Mouse (Mus musculus): ENCODE measurements at regions not wholly inside any gene's neighbourhood (a gene's known extent, or its start where the extent isn't known, plus 50 kb on each side); places are given as distances from the start of the nearest gene placed in this dataset.

GRCm38 (mm10) chr11:19708821-19709220 lies 215.4 kb upstream of the Spred2 start:
- Histone ChIP-seq H3K27ac (ENCODE audit: low read depth) (no peak overlapping the region), H3K27me3 (ENCODE audit: insufficient read depth, low read length) (no peaks in the 10 kb centered on the region), H3K4me3 (ENCODE audit: low read depth, low read length) (no peak overlapping the region), H3K4me2 (no peak overlapping the region), H3K9ac (no peak overlapping the region), H3K36me3 (ENCODE audit: insufficient read depth) (no peaks in the 10 kb centered on the region), H3K4me1 (ENCODE audit: insufficient read depth) (no peaks in the 10 kb centered on the region), H3K9me3 (ENCODE audit: low read depth, low read length) (no peaks in the 10 kb centered on the region)
- DNase-seq: no peak
- ATAC-seq (ENCODE audit: insufficient read depth): no peak
- WGBS: 81% methylated on average over 6 of the region's 6 CpGs
- no peak for TF ChIP-seq CTCF (IDR thresholded peaks at IDR 0.05; ENCODE audit: low read depth)

DNA sequence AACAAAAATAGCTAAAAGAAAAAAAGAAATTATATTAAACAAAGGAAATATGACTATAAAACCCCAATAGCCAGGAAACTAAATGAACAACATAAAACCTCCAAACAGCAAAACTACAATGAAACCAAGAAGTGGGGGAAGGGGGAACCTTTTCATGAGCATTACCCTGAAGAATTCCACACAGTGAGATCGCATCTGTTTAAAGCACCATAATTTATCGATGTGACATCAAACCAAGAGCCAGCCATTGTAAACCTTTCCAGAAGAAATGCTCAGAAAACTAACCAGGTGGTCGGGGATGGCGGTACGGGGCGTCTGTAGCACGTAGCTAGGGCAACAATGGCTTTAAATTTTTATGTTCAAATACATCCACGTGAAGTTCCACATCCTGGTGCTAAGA lies 214.8 kb upstream of the Spred2 start:
- Histone ChIP-seq H3K4me3 (ENCODE audit: low read depth, low read length) (no peak overlapping the region), H3K36me3 (ENCODE audit: insufficient read depth) (no peaks in the 10 kb centered on the region), H3K27me3 (ENCODE audit: insufficient read depth, low read length) (no peaks in the 10 kb centered on the region), H3K27ac (ENCODE audit: low read depth) (no peak overlapping the region), H3K4me2 (no peak overlapping the region), H3K9me3 (ENCODE audit: low read depth, low read length) (no peaks in the 10 kb centered on the region), H3K9ac (no peak overlapping the region), H3K4me1 (ENCODE audit: insufficient read depth) (no peaks in the 10 kb centered on the region)
- TF ChIP-seq CTCF (IDR thresholded peaks at IDR 0.05; ENCODE audit: low read depth): no peak
- 80% methylated on average over 8 of the region's 8 CpGs for WGBS
- no peak for DNase-seq
- no peak for ATAC-seq (ENCODE audit: insufficient read depth)

DNA sequence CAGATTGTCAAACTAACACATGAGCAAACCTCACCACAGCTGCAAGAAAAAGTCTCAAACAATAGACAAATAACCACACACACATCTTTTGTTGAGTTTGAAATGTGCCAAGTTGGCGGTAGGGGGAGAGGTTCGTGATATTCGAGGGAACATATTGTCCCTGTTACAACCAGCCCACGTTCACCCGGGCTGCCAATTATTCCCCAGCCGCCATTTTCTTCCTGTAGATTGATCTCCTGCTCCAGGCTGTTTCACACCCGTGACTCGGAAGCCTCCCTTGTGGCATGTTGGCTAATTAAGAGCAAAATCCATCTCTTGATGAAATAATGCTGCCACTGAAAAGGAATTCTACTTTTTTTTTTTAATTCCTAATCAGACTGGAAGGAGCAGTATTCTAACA lies 211.1 kb upstream of the Spred2 start:
- Histone ChIP-seq H3K4me2 (no peak overlapping the region), H3K4me1 (ENCODE audit: insufficient read depth) (no peaks in the 10 kb centered on the region), H3K27me3 (ENCODE audit: insufficient read depth, low read length) (no peaks in the 10 kb centered on the region), H3K4me3 (ENCODE audit: low read depth, low read length) (no peak overlapping the region), H3K9ac (no peak overlapping the region), H3K36me3 (ENCODE audit: insufficient read depth) (no peaks in the 10 kb centered on the region), H3K9me3 (ENCODE audit: low read depth, low read length) (no peaks in the 10 kb centered on the region), H3K27ac (ENCODE audit: low read depth) (no peak overlapping the region)
- ATAC-seq (ENCODE audit: insufficient read depth) (no peak), DNase-seq (no peak)
- no peak for TF ChIP-seq CTCF (IDR thresholded peaks at IDR 0.05; ENCODE audit: low read depth)
- WGBS: 85% methylated on average over 8 of the region's 8 CpGs

DNA sequence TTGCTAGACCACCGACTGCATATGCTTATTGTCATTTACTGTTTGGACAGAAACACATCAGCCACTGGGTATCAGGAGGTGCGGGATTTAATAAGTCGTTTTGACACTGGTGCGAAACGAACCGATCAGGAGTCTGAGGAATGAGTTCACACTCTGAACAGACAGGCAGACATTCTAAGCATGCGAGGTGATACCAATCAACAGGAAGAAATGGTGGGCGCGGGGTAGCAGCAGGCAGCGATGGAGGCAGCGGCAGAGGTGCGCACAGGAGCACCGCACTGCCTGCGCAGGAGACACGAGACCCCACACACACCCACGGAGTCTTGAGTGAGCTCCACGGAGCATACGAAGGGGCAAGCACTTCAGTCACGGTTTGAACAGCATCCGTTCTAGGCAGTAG lies 210.6 kb upstream of the Spred2 start:
- no peak overlapping the region for H3K4me2 ChIP-seq
- DNase-seq (no peak), ATAC-seq (ENCODE audit: insufficient read depth) (no peak)
- no peak overlapping the region for H3K9ac ChIP-seq
- TF ChIP-seq CTCF (IDR thresholded peaks at IDR 0.05; ENCODE audit: low read depth): no peak
- H3K27ac ChIP-seq (ENCODE audit: low read depth): no peak overlapping the region
- WGBS: 76% methylated on average over 20 of the region's 20 CpGs
- no peaks in the 10 kb centered on the region for H3K9me3 ChIP-seq (ENCODE audit: low read depth, low read length)
- no peak overlapping the region for H3K4me3 ChIP-seq (ENCODE audit: low read depth, low read length)
- no peaks in the 10 kb centered on the region for H3K4me1 ChIP-seq (ENCODE audit: insufficient read depth)
- H3K36me3 ChIP-seq (ENCODE audit: insufficient read depth): no peaks in the 10 kb centered on the region
- H3K27me3 ChIP-seq (ENCODE audit: insufficient read depth, low read length): no peaks in the 10 kb centered on the region

DNA sequence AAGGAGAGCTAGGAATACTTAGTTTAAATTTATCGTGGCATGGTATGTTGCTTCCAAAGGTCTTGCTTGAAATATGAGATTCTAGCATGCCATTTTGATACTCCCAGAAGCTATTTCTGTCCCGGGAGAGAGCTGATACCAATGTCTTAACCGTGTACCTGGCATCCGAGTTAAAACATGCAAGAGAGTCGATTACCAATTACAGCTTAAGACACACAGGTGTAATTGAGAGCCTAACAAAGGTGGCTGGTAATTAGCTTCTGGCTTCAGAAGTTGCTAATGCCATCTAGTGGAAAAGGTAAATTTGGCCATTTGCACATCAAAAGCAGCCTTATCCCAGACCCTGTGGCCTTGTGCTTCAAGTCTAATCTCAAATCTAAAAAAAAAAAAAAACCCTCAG lies 210.0 kb upstream of the Spred2 start:
- H3K27me3 ChIP-seq (ENCODE audit: insufficient read depth, low read length): no peaks in the 10 kb centered on the region
- H3K4me3 ChIP-seq (ENCODE audit: low read depth, low read length): no peak overlapping the region
- H3K9me3 ChIP-seq (ENCODE audit: low read depth, low read length): no peaks in the 10 kb centered on the region
- no peaks in the 10 kb centered on the region for H3K4me1 ChIP-seq (ENCODE audit: insufficient read depth)
- DNase-seq: no peak
- H3K4me2 ChIP-seq: no peak overlapping the region
- WGBS: 35% methylated on average over 5 of the region's 5 CpGs
- no peaks in the 10 kb centered on the region for H3K36me3 ChIP-seq (ENCODE audit: insufficient read depth)
- no peak overlapping the region for H3K27ac ChIP-seq (ENCODE audit: low read depth)
- ATAC-seq (ENCODE audit: insufficient read depth): no peak
- peak; percentile 30; the same call in 1 of the 2 replicates for TF ChIP-seq CTCF (IDR thresholded peaks at IDR 0.05; ENCODE audit: low read depth)
- H3K9ac ChIP-seq: no peak overlapping the region

- H3K9ac ChIP-seq: no peak overlapping the region
- DNase-seq (no peak), ATAC-seq (ENCODE audit: insufficient read depth) (no peak)
- H3K36me3 ChIP-seq (ENCODE audit: insufficient read depth): no peaks in the 10 kb centered on the region
- H3K4me2 ChIP-seq: no peak overlapping the region
- H3K9me3 ChIP-seq (ENCODE audit: low read depth, low read length): no peaks in the 10 kb centered on the region
- 20% methylated on average over 8 of the region's 8 CpGs for WGBS
- H3K27me3 ChIP-seq (ENCODE audit: insufficient read depth, low read length): no peaks in the 10 kb centered on the region
- H3K27ac ChIP-seq (ENCODE audit: low read depth): no peak overlapping the region
- H3K4me1 ChIP-seq (ENCODE audit: insufficient read depth): no peaks in the 10 kb centered on the region
- no peak overlapping the region for H3K4me3 ChIP-seq (ENCODE audit: low read depth, low read length)
- no peak for TF ChIP-seq CTCF (IDR thresholded peaks at IDR 0.05; ENCODE audit: low read depth)
These were observed 209.1 kb upstream of the Spred2 start for GRCm38 (mm10) chr11:19714888-19715595.

- Histone ChIP-seq H3K4me3 (ENCODE audit: low read depth, low read length) (no peak overlapping the region), H3K4me2 (no peak overlapping the region), H3K9ac (no peak overlapping the region), H3K9me3 (ENCODE audit: low read depth, low read length) (no peaks in the 10 kb centered on the region), H3K27ac (ENCODE audit: low read depth) (no peak overlapping the region), H3K27me3 (ENCODE audit: insufficient read depth, low read length) (no peaks in the 10 kb centered on the region), H3K4me1 (ENCODE audit: insufficient read depth) (no peaks in the 10 kb centered on the region), H3K36me3 (ENCODE audit: insufficient read depth) (no peaks in the 10 kb centered on the region)
- WGBS: 91% methylated on average over 9 of the region's 9 CpGs
- no peak for DNase-seq
- no peak for TF ChIP-seq CTCF (IDR thresholded peaks at IDR 0.05; ENCODE audit: low read depth)
- no peak for ATAC-seq (ENCODE audit: insufficient read depth)
These were observed 206.0 kb upstream of the Spred2 start for GRCm38 (mm10) chr11:19718165-19718564.
